Mouse (Mus musculus) lung, adult 18-20 months (tissue): ENCODE results near the gene Gm3415.

Experiments used
- DNase-seq, 2 experiments: peaks; one replicate each; pipeline ENCODE4 v3.0.0; 2022; ENCODE audit warnings: mixed read lengths in 2 of 2

The Gm3415 gene

DNA sequence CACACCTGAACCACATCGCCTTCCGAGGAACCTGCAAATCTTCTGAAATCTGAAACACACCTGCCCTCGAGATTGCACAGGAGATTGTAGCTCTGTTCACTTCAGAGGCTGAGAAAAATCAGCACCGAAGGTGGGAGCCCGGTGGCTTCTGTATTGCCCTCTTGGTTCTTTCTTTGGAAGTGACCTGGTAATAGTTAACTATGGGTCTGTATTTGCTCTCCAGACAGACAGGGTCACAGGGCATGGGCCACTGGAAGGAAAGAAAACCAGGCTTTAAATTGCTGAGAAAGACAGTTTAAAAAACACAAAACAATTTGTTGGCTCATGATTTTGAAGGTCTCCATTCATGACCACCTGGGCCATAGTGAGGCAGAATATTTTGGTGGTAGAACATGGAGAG is 44.0 kb downstream of the Gm3415 start:
- DNase-seq = no peak

DNA sequence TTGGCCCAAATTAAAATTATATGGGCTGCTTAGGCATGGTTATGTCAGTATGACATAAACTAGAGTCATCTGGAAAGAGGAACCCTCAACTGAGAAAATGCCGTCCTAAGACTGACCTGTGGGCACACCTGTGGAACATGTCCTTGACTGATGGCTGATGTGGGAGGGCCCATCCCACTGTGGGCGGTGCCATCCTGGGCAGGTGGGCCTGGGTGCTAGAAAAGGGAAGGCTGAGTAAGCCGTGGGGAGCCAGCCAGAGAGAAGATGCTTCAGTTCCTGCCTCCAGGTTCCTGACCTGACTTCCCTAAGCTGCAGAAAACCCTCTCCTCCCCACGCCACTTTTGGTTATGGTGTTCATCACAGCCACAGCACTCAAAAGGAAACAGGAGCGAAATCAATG is 50.3 kb downstream of the Gm3415 start:
- DNase-seq = no peak

- DNase-seq = no peak
These were observed 51.0 kb downstream of the Gm3415 start for GRCm38 (mm10) chr5:146606895-146607294.

DNA sequence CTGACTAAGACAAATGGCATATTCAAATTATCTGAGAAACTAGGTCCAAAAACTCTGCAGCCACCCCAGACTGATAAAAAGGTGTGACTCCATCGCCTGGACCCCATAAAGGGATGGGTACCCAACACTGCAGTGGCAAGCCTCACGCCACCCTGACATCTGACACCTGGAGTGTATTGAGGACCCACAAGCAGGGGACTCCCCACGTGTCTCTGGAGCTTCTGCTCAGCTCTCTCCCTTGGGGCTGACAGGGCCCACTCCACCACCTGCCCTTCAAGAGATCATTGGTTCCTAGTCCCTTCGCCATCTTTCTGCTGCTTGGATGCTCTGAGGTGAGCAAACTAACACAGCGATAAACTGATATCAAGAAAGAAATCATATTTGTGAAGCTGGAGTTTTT is 51.9 kb downstream of the Gm3415 start:
- DNase-seq = no peak
